Mouse (Mus musculus): ENCODE data around the gene Dpp6. TPM values are rescaled to one million over a fixed set of nuclear protein-coding genes. Genes with fewer than 3 reads are reported as not detected.
A peak's percentile ranks its signal among the peaks of the same experiment; 100 is the strongest.

Dpp6 gene
- total and polyA plus RNA-seq, 3 experiments: 0.04 to 0.11 TPM; not detected in 1

DNA sequence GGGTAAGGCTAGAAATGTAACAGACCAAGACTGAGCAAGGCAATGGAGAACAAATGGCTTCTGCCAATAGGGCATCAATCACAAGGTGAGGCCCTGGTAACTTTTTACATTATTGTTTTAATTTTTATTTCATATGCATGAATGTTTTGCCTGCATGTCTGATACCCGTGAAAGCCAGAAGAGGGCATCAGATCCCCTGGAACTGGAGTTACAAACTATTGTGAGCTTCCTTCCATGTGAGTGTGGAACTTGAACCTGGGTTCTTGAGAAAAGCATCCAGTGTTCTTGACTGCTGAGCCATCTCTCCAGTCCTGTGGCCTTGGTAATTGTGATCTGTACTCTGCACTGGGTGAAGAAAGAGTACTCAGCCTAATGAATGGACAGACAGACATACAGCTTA is 259.0 kb downstream of the Dpp6 start:
- 34% methylated on average over 1 of the region's 1 CpGs for WGBS

DNA sequence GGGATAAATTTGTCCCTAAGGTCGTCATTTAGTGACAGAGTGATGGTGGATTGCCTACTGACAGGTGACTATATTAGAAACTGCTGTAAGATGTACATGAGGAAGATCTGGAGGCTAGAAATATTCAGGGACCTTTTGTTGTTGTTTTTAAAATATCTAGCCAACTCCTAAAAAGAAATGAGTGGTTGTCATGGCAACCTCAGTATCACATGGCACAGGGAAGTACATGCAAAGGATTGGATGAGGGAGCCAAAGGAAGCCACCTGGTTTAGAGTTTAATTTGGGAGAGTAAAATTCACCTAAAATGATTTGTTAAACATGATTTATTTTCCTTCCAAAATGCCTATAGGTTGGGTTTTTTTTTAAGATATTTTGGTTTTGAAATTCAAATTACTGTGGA is 260.8 kb downstream of the Dpp6 start:
- no peak for DNase-seq
- intact Hi-C loops (cut with DNase I): loop anchor here (10.0 kb wide), 1 partner anchor 467 kb away; no protein-coding TSS in a partner anchor
- Histone ChIP-seq H3K79me2 (replicated peaks; ENCODE audit: control insufficient read depth, insufficient read depth, low read length) (no peaks in the 10 kb centered on the region), H3K27ac (no peak overlapping the region), H3K9ac (ENCODE audit: low read depth, low read length) (no peak overlapping the region), H3K4me3 (no peak overlapping the region), H3K27me3 (ENCODE audit: control insufficient read depth, insufficient read depth, low read length) (no peaks in the 10 kb centered on the region), H3K36me3 (ENCODE audit: control insufficient read depth, insufficient read depth, low read length) (no peaks in the 10 kb centered on the region), H3K4me1 (ENCODE audit: control insufficient read depth, insufficient read depth, low read length) (no peaks in the 10 kb centered on the region)
- WGBS: 29% methylated on average over 1 of the region's 1 CpGs
- TF ChIP-seq EP300 (IDR thresholded peaks at IDR 0.05; ENCODE audit: insufficient read depth, low read depth, low read length): no peak
- TF ChIP-seq CTCF (IDR thresholded peaks at IDR 0.05): no peak

More for the DNA sequence above, 259.0 kb downstream of the Dpp6 start:
- DNase-seq: no peak
- intact Hi-C loops (cut with DNase I): loop anchor here (10.0 kb wide), 1 partner anchor 469 kb away; no protein-coding TSS in a partner anchor
- TF ChIP-seq POLR2A (IDR thresholded peaks at IDR 0.05; ENCODE audit: insufficient read depth, low read depth, low read length) (no peak), CTCF (IDR thresholded peaks at IDR 0.05) (peak; percentile 32)
- no peak overlapping the region for H3K4me3 ChIP-seq
- no peaks in the 10 kb centered on the region for H3K36me3 ChIP-seq (ENCODE audit: control insufficient read depth, insufficient read depth, low read length)
- no peak overlapping the region for H3K27ac ChIP-seq
- H3K4me1 ChIP-seq (ENCODE audit: control insufficient read depth, insufficient read depth, low read length): no peaks in the 10 kb centered on the region
- no peaks in the 10 kb centered on the region for H3K79me2 ChIP-seq (replicated peaks; ENCODE audit: control insufficient read depth, insufficient read depth, low read length)
- H3K27me3 ChIP-seq (ENCODE audit: control insufficient read depth, insufficient read depth, low read length): no peaks in the 10 kb centered on the region
- no peak overlapping the region for H3K9ac ChIP-seq (ENCODE audit: low read depth, low read length)

DNA sequence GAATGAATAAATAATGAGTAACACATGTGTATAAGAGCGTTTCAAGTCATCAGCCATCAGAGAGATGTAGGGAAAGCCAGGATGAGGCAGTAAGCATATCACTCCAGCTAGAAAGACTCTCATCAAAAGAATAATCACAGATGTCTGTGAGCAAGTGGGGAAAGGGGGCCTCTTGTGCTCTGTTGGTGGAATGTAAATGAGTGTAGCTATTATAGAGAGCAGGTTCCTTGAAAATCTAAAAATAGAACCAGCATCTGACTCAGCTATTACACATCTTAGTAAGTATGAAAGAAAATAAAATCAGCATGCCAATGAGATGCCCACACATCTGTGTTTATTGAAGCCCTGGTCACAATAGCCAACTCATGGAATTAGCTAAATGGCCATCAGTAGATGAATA is 264.3 kb downstream of the Dpp6 start:
- Histone ChIP-seq H3K36me3 (ENCODE audit: control insufficient read depth, insufficient read depth, low read length) (no peaks in the 10 kb centered on the region), H3K9ac (ENCODE audit: low read depth, low read length) (no peak overlapping the region), H3K27me3 (ENCODE audit: control insufficient read depth, insufficient read depth, low read length) (no peaks in the 10 kb centered on the region), H3K27ac (no peak overlapping the region), H3K4me3 (no peak overlapping the region), H3K79me2 (replicated peaks; ENCODE audit: control insufficient read depth, insufficient read depth, low read length) (no peaks in the 10 kb centered on the region), H3K4me1 (ENCODE audit: control insufficient read depth, insufficient read depth, low read length) (no peaks in the 10 kb centered on the region)
- no peak for DNase-seq
- WGBS: 57% methylated on average over 1 of the region's 1 CpGs
- TF ChIP-seq POLR2A (IDR thresholded peaks at IDR 0.05; ENCODE audit: insufficient read depth, low read depth, low read length) (no peak), CTCF (IDR thresholded peaks at IDR 0.05) (no peak), EP300 (IDR thresholded peaks at IDR 0.05; ENCODE audit: insufficient read depth, low read depth, low read length) (no peak)
- intact Hi-C loops (cut with DNase I): no loop called here

DNA sequence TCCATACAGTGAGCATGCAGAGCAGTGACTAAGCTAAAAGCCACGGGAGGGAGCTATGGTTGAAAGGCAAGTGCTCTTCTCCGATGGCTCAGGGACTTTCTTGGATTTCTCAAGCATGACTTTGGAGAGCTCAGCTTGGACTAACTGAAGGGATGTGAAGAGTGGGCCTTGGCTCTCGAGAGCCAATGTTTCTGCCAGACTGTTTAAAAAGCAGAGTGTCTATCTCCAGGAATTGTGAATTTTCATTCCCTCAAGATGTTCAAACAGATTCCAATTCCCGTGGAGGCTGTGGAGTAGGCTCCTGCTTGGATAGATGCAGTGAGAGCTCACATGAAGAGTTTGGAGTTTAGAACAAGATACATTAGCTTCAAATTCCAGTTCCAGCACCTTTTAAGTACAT is 266.8 kb downstream of the Dpp6 start:
- Histone ChIP-seq H3K27me3 (ENCODE audit: control insufficient read depth, insufficient read depth, low read length) (no peaks in the 10 kb centered on the region), H3K36me3 (ENCODE audit: control insufficient read depth, insufficient read depth, low read length) (no peaks in the 10 kb centered on the region), H3K27ac (no peak overlapping the region), H3K4me1 (ENCODE audit: control insufficient read depth, insufficient read depth, low read length) (no peaks in the 10 kb centered on the region), H3K79me2 (replicated peaks; ENCODE audit: control insufficient read depth, insufficient read depth, low read length) (no peaks in the 10 kb centered on the region), H3K9ac (ENCODE audit: low read depth, low read length) (no peak overlapping the region), H3K4me3 (no peak overlapping the region)
- DNase-seq: no peak
- intact Hi-C loops (cut with DNase I): no loop called here
- no peak for TF ChIP-seq EP300 (IDR thresholded peaks at IDR 0.05; ENCODE audit: insufficient read depth, low read depth, low read length)
- TF ChIP-seq CTCF (IDR thresholded peaks at IDR 0.05): no peak
- no peak for TF ChIP-seq POLR2A (IDR thresholded peaks at IDR 0.05; ENCODE audit: insufficient read depth, low read depth, low read length)
- 58% methylated on average over 4 of the region's 4 CpGs for WGBS

DNA sequence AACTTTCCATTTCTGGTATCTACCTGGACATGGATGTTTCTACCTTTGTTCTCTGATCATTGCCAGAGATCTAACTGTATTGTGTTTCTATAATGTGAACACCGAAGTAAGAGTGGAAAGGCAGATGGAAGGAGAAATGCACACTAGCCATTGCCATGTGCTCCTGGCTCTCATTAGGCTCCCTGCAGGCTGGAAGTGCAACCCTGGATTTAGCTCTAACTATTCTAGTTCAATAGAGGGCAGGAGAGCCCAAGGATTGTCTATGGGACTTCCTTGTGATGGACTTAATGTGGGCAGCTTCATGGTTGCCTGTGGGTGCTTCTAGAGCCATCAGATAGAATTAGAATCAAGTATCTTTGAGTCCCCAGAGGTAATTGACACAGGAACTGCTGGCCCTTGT is 291.2 kb downstream of the Dpp6 start:
- H3K36me3 ChIP-seq (ENCODE audit: control insufficient read depth, insufficient read depth, low read length): no peaks in the 10 kb centered on the region
- H3K27ac ChIP-seq: no peak overlapping the region
- 88% methylated on average over 1 of the region's 1 CpGs for WGBS
- intact Hi-C loops (cut with DNase I): no loop called here
- DNase-seq: no peak
- TF ChIP-seq EP300 (IDR thresholded peaks at IDR 0.05; ENCODE audit: insufficient read depth, low read depth, low read length) (no peak), CTCF (IDR thresholded peaks at IDR 0.05) (0 out of 2 replicates have a peak, but pooled peaks have one; percentile 9), POLR2A (IDR thresholded peaks at IDR 0.05; ENCODE audit: insufficient read depth, low read depth, low read length) (no peak)
- no peaks in the 10 kb centered on the region for H3K4me1 ChIP-seq (ENCODE audit: control insufficient read depth, insufficient read depth, low read length)
- no peaks in the 10 kb centered on the region for H3K27me3 ChIP-seq (ENCODE audit: control insufficient read depth, insufficient read depth, low read length)
- H3K79me2 ChIP-seq (replicated peaks; ENCODE audit: control insufficient read depth, insufficient read depth, low read length): no peaks in the 10 kb centered on the region
- H3K9ac ChIP-seq (ENCODE audit: low read depth, low read length): no peak overlapping the region
- no peak overlapping the region for H3K4me3 ChIP-seq

DNA sequence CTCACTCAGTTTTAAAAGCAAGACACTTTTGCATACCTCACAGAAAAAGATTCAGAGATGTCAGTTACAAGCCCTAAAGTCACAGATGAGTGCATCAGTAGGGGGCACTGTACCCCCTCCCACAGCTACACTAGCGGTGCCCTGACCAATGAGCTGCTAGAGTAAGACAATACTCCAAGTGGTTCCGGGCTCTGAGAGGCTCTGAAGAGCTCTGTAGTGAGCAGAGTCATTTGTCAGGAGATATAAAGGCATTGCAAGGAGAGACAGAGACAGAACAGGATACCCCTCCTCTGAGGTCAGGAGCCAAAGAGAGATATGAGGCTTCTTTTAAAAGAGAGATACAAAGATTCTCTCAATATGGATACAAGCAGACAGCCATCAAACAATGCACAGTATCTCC is 305.5 kb downstream of the Dpp6 start:
- no peak overlapping the region for H3K9ac ChIP-seq (ENCODE audit: low read depth, low read length)
- no peaks in the 10 kb centered on the region for H3K79me2 ChIP-seq (replicated peaks; ENCODE audit: control insufficient read depth, insufficient read depth, low read length)
- H3K27me3 ChIP-seq (ENCODE audit: control insufficient read depth, insufficient read depth, low read length): no peaks in the 10 kb centered on the region
- TF ChIP-seq POLR2A (IDR thresholded peaks at IDR 0.05; ENCODE audit: insufficient read depth, low read depth, low read length): no peak
- TF ChIP-seq CTCF (IDR thresholded peaks at IDR 0.05): no peak
- H3K4me3 ChIP-seq: no peak overlapping the region
- no peaks in the 10 kb centered on the region for H3K36me3 ChIP-seq (ENCODE audit: control insufficient read depth, insufficient read depth, low read length)
- intact Hi-C loops (cut with DNase I): no loop called here
- H3K27ac ChIP-seq: no peak overlapping the region
- no peaks in the 10 kb centered on the region for H3K4me1 ChIP-seq (ENCODE audit: control insufficient read depth, insufficient read depth, low read length)
- 22% methylated on average over 2 of the region's 2 CpGs for WGBS
- no peak for DNase-seq
